Mouse (Mus musculus) liver, embryonic 14.5 days (tissue): ENCODE measurements at regions not wholly inside any gene's neighbourhood (a gene's known extent, or its start where the extent isn't known, plus 50 kb on each side); places are given as distances from the start of the nearest gene placed in this dataset.

ENCODE experiments used
- CTCF ChIP-seq: IDR thresholded peaks from 2 replicates; pipeline ENCODE4 v1.5.1; 2016; ENCODE audit warnings: antibody characterized with exemption, low read depth, control low read depth
- EP300 ChIP-seq: IDR thresholded peaks from 2 replicates; pipeline ENCODE4 v1.6.1; 2016; ENCODE audit warnings: antibody characterized with exemption, low read depth

DNA sequence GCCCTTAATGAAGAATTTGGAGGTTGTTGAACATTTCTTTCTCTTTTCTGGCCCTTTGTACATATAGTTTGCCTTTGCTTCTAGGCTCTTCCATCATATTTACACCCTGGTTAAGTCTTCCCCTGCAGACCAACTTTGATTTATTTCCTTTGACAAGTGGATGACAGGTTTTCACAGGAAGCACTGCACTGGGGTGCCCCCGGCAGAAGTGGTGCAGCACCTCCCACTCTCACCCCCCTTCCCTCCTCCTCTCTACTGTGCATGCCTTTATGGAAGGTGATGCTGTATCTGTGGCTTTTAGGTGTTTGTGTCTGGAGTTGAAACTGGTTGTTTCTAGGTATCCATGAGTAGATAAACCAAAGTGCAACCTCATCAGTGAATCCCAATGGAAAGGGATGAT lies 518.2 kb upstream of the Nr5a2 start:
- TF ChIP-seq CTCF (no peak), EP300 (no peak)
